Mouse (Mus musculus): ENCODE results near the gene Ncs1. TPM values are rescaled to one million over a fixed set of nuclear protein-coding genes. Genes with fewer than 3 reads are reported as not detected.

Ncs1 gene
- polyA plus RNA-seq, 1 experiment from 2014 or later, result 8.5 TPM

DNA sequence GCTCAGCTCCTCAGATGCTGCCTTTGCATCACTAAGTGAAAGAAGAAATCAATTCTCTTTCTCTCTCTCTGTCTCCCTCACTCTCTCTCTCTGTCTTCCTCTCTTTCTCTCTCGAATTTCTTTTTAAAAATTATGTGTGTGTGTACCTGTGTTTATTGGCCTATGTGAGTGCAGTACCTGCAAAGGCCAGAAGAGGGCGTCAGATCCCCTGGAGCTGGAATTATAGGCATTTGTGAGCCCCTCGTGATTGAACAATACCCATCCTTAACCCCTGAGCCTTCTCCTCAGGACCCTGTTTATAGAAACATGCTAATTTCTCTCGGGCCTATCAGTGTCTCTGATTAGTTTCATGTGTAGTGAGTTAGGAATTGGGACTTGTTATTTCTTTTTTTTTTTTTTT, 62.6 kb downstream of the Ncs1 start:
- ATAC-seq (replicated peaks; ENCODE audit: low FRiP score) (no peak), DNase-seq (ENCODE audit: low spot score) (no peak)
- Histone ChIP-seq H3K27me3 (replicated peaks; ENCODE audit: control insufficient read depth, insufficient read depth, low read length) (peaks cover 14% of the 10 kb centered on the region), H3K27ac (ENCODE audit: low read depth, low read length) (no peak overlapping the region), H3K4me3 (ENCODE audit: low read depth, low read length) (no peak overlapping the region), H3K36me3 (ENCODE audit: control insufficient read depth, insufficient read depth, low read length) (no peaks in the 10 kb centered on the region), H3K9me3 (ENCODE audit: control insufficient read depth, low read length) (no peaks in the 10 kb centered on the region), H3K9ac (ENCODE audit: low read depth, low read length) (no peak overlapping the region), H3K4me2 (no peak overlapping the region), H3K4me1 (replicated peaks; ENCODE audit: control insufficient read depth, insufficient read depth, low read length) (no peaks in the 10 kb centered on the region)
- WGBS, result 63% methylated on average over 4 of the region's 4 CpGs

GRCm38 (mm10) chr2:31309549-31309948, 63.9 kb downstream of the Ncs1 start:
- Histone ChIP-seq H3K27ac (ENCODE audit: low read depth, low read length) (no peak overlapping the region), H3K9ac (ENCODE audit: low read depth, low read length) (no peak overlapping the region), H3K4me1 (replicated peaks; ENCODE audit: control insufficient read depth, insufficient read depth, low read length) (no peaks in the 10 kb centered on the region; the same call in 1 of the 2 replicates), H3K4me3 (ENCODE audit: low read depth, low read length) (no peak overlapping the region), H3K4me2 (no peak overlapping the region), H3K36me3 (ENCODE audit: control insufficient read depth, insufficient read depth, low read length) (no peaks in the 10 kb centered on the region), H3K27me3 (replicated peaks; ENCODE audit: control insufficient read depth, insufficient read depth, low read length) (peaks cover 27% of the 10 kb centered on the region), H3K9me3 (ENCODE audit: control insufficient read depth, low read length) (no peaks in the 10 kb centered on the region)
- WGBS, result 51% methylated on average over 15 of the region's 15 CpGs
- DNase-seq (ENCODE audit: low spot score), result no peak
- no peak for ATAC-seq (replicated peaks; ENCODE audit: low FRiP score)

GRCm38 (mm10) chr2:31314007-31314465, 68.4 kb downstream of the Ncs1 start, which contains the start of gene Hmcn2:
TSS of gene Hmcn2 (plus strand) at chr2:31314415.
- Histone ChIP-seq H3K4me1 (replicated peaks; ENCODE audit: control insufficient read depth, insufficient read depth, low read length) (no peaks in the 10 kb centered on the region; the same call in 1 of the 2 replicates), H3K9ac (ENCODE audit: low read depth, low read length) (no peak within 1 kb of the TSS), H3K27me3 (replicated peaks; ENCODE audit: control insufficient read depth, insufficient read depth, low read length) (peaks cover 65% of the 10 kb centered on the region), H3K27ac (ENCODE audit: low read depth, low read length) (no peak within 1 kb of the TSS), H3K9me3 (ENCODE audit: control insufficient read depth, low read length) (no peaks in the 10 kb centered on the region), H3K4me3 (ENCODE audit: low read depth, low read length) (no peak within 1 kb of the TSS), H3K4me2 (peak within 1 kb of the TSS; percentile 21; the same call in 1 of the 2 replicates), H3K36me3 (ENCODE audit: control insufficient read depth, insufficient read depth, low read length) (no peaks in the 10 kb centered on the region)
- 3% methylated on average over 33 of the region's 33 CpGs for WGBS
- ATAC-seq (replicated peaks; ENCODE audit: low FRiP score) (no peak), DNase-seq (ENCODE audit: low spot score) (no peak)

GRCm38 (mm10) chr2:31318162-31318561, 72.5 kb downstream of the Ncs1 start:
- Histone ChIP-seq H3K4me1 (replicated peaks; ENCODE audit: control insufficient read depth, insufficient read depth, low read length) (no peaks in the 10 kb centered on the region; the same call in 1 of the 2 replicates), H3K4me3 (ENCODE audit: low read depth, low read length) (no peak overlapping the region), H3K4me2 (no peak overlapping the region), H3K9me3 (ENCODE audit: control insufficient read depth, low read length) (no peaks in the 10 kb centered on the region), H3K27ac (ENCODE audit: low read depth, low read length) (no peak overlapping the region), H3K36me3 (ENCODE audit: control insufficient read depth, insufficient read depth, low read length) (no peaks in the 10 kb centered on the region), H3K27me3 (replicated peaks; ENCODE audit: control insufficient read depth, insufficient read depth, low read length) (peaks cover 55% of the 10 kb centered on the region), H3K9ac (ENCODE audit: low read depth, low read length) (no peak overlapping the region)
- no peak for DNase-seq (ENCODE audit: low spot score)
- WGBS, result 24% methylated on average over 2 of the region's 2 CpGs
- no peak for ATAC-seq (replicated peaks; ENCODE audit: low FRiP score)

GRCm38 (mm10) chr2:31319200-31319599, 73.6 kb downstream of the Ncs1 start:
- Histone ChIP-seq H3K9me3 (ENCODE audit: control insufficient read depth, low read length) (no peaks in the 10 kb centered on the region), H3K9ac (ENCODE audit: low read depth, low read length) (no peak overlapping the region), H3K4me1 (replicated peaks; ENCODE audit: control insufficient read depth, insufficient read depth, low read length) (no peaks in the 10 kb centered on the region), H3K4me3 (ENCODE audit: low read depth, low read length) (no peak overlapping the region), H3K27ac (ENCODE audit: low read depth, low read length) (no peak overlapping the region), H3K27me3 (replicated peaks; ENCODE audit: control insufficient read depth, insufficient read depth, low read length) (peaks cover 44% of the 10 kb centered on the region), H3K4me2 (no peak overlapping the region), H3K36me3 (ENCODE audit: control insufficient read depth, insufficient read depth, low read length) (no peaks in the 10 kb centered on the region)
- WGBS, result 74% methylated on average over 2 of the region's 2 CpGs
- DNase-seq (ENCODE audit: low spot score) (no peak), ATAC-seq (replicated peaks; ENCODE audit: low FRiP score) (no peak)

- no peak overlapping the region for H3K4me2 ChIP-seq
- H3K27ac ChIP-seq (ENCODE audit: low read depth, low read length), result no peak overlapping the region
- H3K9ac ChIP-seq (ENCODE audit: low read depth, low read length), result no peak overlapping the region
- H3K4me3 ChIP-seq (ENCODE audit: low read depth, low read length), result no peak overlapping the region
- H3K4me1 ChIP-seq (replicated peaks; ENCODE audit: control insufficient read depth, insufficient read depth, low read length), result no peaks in the 10 kb centered on the region
- no peaks in the 10 kb centered on the region for H3K36me3 ChIP-seq (ENCODE audit: control insufficient read depth, insufficient read depth, low read length)
- ATAC-seq (replicated peaks; ENCODE audit: low FRiP score), result no peak
- H3K9me3 ChIP-seq (ENCODE audit: control insufficient read depth, low read length), result no peaks in the 10 kb centered on the region
- H3K27me3 ChIP-seq (replicated peaks; ENCODE audit: control insufficient read depth, insufficient read depth, low read length), result no peaks in the 10 kb centered on the region
- DNase-seq (ENCODE audit: low spot score), result no peak
- WGBS, result 69% methylated on average over 10 of the region's 10 CpGs
These were observed 81.6 kb downstream of the Ncs1 start for GRCm38 (mm10) chr2:31327186-31327585.

GRCm38 (mm10) chr2:31337706-31338330, 92.2 kb downstream of the Ncs1 start:
- Histone ChIP-seq H3K27ac (ENCODE audit: low read depth, low read length) (no peak overlapping the region), H3K27me3 (replicated peaks; ENCODE audit: control insufficient read depth, insufficient read depth, low read length) (no peaks in the 10 kb centered on the region), H3K36me3 (ENCODE audit: control insufficient read depth, insufficient read depth, low read length) (no peaks in the 10 kb centered on the region), H3K4me2 (no peak overlapping the region), H3K9ac (ENCODE audit: low read depth, low read length) (no peak overlapping the region), H3K4me1 (replicated peaks; ENCODE audit: control insufficient read depth, insufficient read depth, low read length) (0 out of 2 replicates have a peak, but pooled peaks cover 3% of the 10 kb centered on the region), H3K4me3 (ENCODE audit: low read depth, low read length) (no peak overlapping the region), H3K9me3 (ENCODE audit: control insufficient read depth, low read length) (no peaks in the 10 kb centered on the region)
- no peak for ATAC-seq (replicated peaks; ENCODE audit: low FRiP score)
- WGBS, result 52% methylated on average over 12 of the region's 12 CpGs
- no peak for DNase-seq (ENCODE audit: low spot score)

DNA sequence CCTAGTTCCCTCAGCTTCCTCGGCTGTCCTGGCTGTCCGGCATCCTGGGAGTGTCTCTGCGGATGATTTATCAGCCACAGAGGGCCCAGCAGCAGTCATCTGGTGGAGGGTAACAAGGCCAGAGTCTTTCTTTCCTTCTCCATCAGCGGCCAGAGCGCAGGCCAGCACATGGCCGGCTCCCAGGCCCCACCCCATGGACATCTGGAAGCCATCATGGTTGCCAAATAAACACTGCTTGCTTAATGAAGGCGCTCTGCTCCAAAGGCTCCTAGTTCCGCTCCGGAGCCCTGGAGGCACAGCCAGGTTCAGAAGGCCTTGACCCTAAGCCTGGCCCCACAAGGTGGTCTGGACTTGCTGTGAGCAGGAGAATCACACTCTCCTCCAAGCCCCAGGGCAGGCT, 94.2 kb downstream of the Ncs1 start:
- DNase-seq (ENCODE audit: low spot score) (no peak), ATAC-seq (replicated peaks; ENCODE audit: low FRiP score) (no peak)

More for the DNA sequence above, 94.2 kb downstream of the Ncs1 start:
- Histone ChIP-seq H3K36me3 (ENCODE audit: control insufficient read depth, insufficient read depth, low read length) (no peaks in the 10 kb centered on the region), H3K27me3 (replicated peaks; ENCODE audit: control insufficient read depth, insufficient read depth, low read length) (no peaks in the 10 kb centered on the region), H3K4me2 (no peak overlapping the region), H3K4me3 (ENCODE audit: low read depth, low read length) (no peak overlapping the region), H3K4me1 (replicated peaks; ENCODE audit: control insufficient read depth, insufficient read depth, low read length) (0 out of 2 replicates have a peak, but pooled peaks cover 3% of the 10 kb centered on the region), H3K9ac (ENCODE audit: low read depth, low read length) (no peak overlapping the region), H3K27ac (ENCODE audit: low read depth, low read length) (no peak overlapping the region), H3K9me3 (ENCODE audit: control insufficient read depth, low read length) (no peaks in the 10 kb centered on the region)
- 41% methylated on average over 9 of the region's 9 CpGs for WGBS
